Mouse (Mus musculus) left cerebral cortex, postnatal 4 days (tissue): ENCODE data around the gene Kcnk3. TPM values are rescaled to one million over a fixed set of nuclear protein-coding genes. Genes with fewer than 3 reads are reported as not detected.

ENCODE experiments used
- DNase-seq: peaks from one replicate; pipeline ENCODE4 v3.0.0-alpha.2; 2022
- intact Hi-C: fragments of 180-260 bp; cut with DNase I; formaldehyde crosslinking; loops from one replicate; pipeline ENCODE4 v1.15.1; 2025
- microRNA-seq: library from miRNA; unstranded; fragments of <30 nt; microRNA quantifications from one replicate; pipeline ENCODE4 v1.2.0, GENCODE M21; 2022
- total RNA-seq, 2 experiments: library from RNA; stranded (reverse); gene quantifications; 2 replicates each; pipeline ENCODE4 v1.2.3; 2021

Gene Kcnk3
- total RNA-seq, 2 experiments from 2014 or later = 14.1 to 15.1 TPM

DNA sequence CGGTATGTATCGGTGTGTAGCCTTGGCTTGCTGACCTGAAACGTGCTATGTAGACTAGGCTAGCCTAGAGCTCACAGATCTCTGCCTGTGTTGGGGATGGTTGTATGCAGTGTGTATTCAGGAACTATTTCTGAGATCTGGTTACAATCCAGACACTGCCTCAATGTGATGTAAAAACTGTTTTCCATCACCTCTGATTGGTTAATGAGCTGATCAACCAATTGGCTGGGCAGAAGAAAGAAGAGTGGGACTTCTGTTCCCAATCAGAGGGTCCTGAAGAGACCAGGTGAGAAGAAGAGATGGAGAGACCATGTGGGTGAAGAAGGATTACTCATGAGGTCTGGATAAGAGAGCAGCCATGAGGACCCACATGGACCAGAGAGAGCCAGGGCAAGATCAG lies 79.7 kb downstream of the Kcnk3 start:
- DNase-seq = no peak
- intact Hi-C loops = no loop called here

DNA sequence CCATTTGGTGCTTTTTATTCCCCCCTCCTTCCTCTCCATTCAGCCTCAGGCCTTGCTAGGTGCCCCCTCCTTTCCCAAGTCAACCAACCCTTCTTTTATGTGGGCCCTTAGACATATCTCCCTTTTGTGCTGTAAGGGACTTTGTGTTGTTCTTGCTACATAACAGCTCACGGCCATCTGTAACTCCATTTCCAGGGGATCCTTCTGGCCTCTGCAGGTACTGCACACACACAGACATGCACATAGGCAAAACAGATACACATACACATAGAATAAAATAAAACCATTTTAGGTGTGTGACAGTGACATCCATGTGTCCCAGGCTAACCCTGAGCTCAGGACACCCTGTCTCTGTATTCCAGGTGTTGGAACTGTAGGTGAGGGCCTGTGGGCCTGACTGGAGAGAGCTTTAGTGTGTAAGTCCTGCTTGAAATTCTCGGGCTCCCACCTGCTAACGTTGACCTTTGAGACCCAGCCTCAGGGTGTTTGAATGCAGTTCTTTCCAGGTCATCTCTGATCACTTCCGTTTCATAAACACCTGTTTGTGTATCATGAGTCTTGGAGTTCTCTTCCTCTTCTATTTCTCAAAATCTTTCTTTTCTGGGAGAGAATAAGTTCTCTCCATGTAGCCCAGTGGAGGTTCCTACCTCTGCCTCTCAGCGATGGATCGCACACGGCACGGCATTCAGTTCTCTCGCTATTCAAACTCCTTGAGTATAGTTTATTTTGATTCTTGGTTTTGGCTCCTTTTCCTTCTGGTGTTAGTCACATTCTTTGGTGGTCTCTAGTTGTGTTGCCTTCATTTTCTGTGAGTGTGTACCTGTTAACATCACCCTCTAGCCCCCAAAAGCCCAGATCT lies 80.9 kb downstream of the Kcnk3 start:
- no peak for DNase-seq
- intact Hi-C loops = no loop called here

DNA sequence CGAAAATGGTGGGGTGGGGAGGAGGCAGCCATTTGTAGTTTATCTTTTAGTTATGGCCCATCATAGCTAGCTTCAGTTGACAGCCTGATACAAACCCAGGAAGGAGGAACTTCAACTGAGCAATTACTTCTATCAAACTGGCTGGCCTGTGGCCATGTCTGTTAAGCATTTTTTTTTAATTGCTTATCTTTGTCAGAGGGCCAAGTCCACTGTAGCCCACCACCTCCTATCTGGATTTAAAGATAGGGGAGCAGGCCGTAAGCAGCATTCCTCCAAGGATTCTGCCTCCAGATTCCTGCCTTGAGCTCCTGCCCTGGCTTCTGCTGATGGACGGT lies 81.5 kb downstream of the Kcnk3 start:
- no peak for DNase-seq
- intact Hi-C loops = no loop called here

DNA sequence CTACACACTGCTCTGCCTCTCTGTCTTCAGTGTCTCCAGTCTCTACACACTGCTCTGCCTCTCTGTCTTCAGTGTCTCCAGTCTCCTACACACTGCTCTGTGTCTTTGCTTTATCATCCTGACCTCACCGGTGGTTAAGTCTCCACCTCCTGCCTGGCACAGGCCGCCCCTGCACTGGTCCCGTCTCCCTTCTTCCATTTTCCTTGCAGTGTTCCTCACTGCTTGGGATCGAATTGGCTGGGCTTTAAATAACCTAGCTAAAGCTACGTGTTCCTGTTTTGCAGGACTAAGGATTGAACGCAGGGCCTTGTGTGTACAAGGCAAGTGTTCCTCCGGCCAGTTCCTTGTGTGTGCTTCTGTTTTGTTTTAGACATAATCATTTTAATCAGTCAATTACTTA lies 82.1 kb downstream of the Kcnk3 start:
- intact Hi-C loops = no loop called here
- DNase-seq = no peak

DNA sequence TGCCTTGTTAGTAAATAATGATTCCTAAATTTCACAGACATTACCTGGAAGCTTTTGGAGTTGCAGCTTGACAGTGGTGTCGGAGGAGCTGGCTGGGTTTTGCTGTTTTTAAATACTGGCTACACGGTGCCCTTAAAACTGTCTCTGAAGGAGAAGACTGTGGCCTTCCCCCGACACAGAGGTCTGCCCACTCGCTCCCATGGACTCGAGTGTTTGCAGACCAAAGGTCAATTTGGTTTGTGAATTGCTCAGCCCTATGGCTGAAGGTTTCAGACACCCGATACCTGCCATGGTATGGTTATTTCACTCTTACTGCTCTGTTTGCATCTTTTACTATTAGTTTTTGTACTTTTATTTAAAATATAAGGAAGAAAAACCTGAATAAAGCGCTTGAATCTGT lies 86.0 kb downstream of the Kcnk3 start:
- intact Hi-C loops = no loop called here
- DNase-seq = no peak

Small RNAs within 50 kb of the gene (microRNA-seq; reads per million reads assigned to microRNA genes)
- not detected for gene Mir5625

Other genes starting within 250 kb of the Kcnk3 start
- gene Otof, start 126.2 kb upstream of the Kcnk3 start, total RNA-seq = 10 to 100 TPM in 1 of 2 experiments, 1 to 10 TPM in 1; 7.1 to 10.8 TPM
- not detected for gene 1700001C02Rik, start 122.1 kb upstream of the Kcnk3 start, total RNA-seq
- gene Cib4, start 42.3 kb upstream of the Kcnk3 start, total RNA-seq = not detected
- 10 to 100 TPM; 23.3 to 27.9 TPM for gene Slc35f6, start 59.8 kb downstream of the Kcnk3 start, total RNA-seq
- 10 to 100 TPM; 13.8 to 14.0 TPM for gene Cenpa, start 78.6 kb downstream of the Kcnk3 start, total RNA-seq
- gene Dpysl5, start 123.4 kb downstream of the Kcnk3 start, total RNA-seq = 100 to 1,000 TPM; 797 to 798 TPM
- 100 to 1,000 TPM; 143 to 144 TPM for gene Mapre3, start 226.5 kb downstream of the Kcnk3 start, total RNA-seq